Mouse (Mus musculus) liver, embryonic 16.5 days (tissue): ENCODE data around the gene Pde10a. TPM values are rescaled to one million over a fixed set of nuclear protein-coding genes. Genes with fewer than 3 reads are reported as not detected.

Source experiments
- ATAC-seq: fragments of 200-750 bp; cut with Nextera tagmentation; 2 replicates; pipeline ENCODE4 v1.8.0; 2017; ENCODE audit warnings: low read depth, mild to moderate bottlenecking, moderate number of reproducible peaks, moderate library complexity
- H3K27ac ChIP-seq: fragments of 300-500 bp; sonication (generic); 2 replicates; pipeline ENCODE4 v1.5.1; 2014; ENCODE audit warnings: mild to moderate bottlenecking, low read length
- H3K27me3 ChIP-seq: fragments of 300-500 bp; sonication (generic); 2 replicates; pipeline ENCODE4 v1.6.1; 2014; ENCODE audit warnings: low read depth, low read length, mixed read lengths; ENCODE audit not compliant: control insufficient read depth, insufficient read depth
- H3K36me3 ChIP-seq: fragments of 300-500 bp; sonication (generic); 2 replicates; pipeline ENCODE4 v1.6.1; 2014; ENCODE audit warnings: mild to moderate bottlenecking; ENCODE audit not compliant: control insufficient read depth, insufficient read depth
- H3K4me1 ChIP-seq: fragments of 300-500 bp; sonication (generic); 2 replicates; pipeline ENCODE4 v1.6.1; 2014; ENCODE audit warnings: low read depth, low read length, mixed read lengths; ENCODE audit not compliant: control insufficient read depth
- H3K4me2 ChIP-seq: fragments of 300-500 bp; sonication (generic); 2 replicates; pipeline ENCODE4 v1.6.1; 2014; ENCODE audit warnings: low read depth, low read length, mixed read lengths
- H3K4me3 ChIP-seq: fragments of 300-500 bp; sonication (generic); 2 replicates; pipeline ENCODE4 v1.5.1; 2014; ENCODE audit warnings: low read depth, mild to moderate bottlenecking, low read length
- H3K9ac ChIP-seq: fragments of 300-500 bp; sonication (generic); 2 replicates; pipeline ENCODE4 v1.6.1; 2014; ENCODE audit warnings: low read depth, low read length
- H3K9me3 ChIP-seq: fragments of 300-500 bp; sonication (generic); replicated peaks from 2 replicates; pipeline ENCODE4 v1.6.1; 2016; ENCODE audit warnings: low read length; ENCODE audit not compliant: control insufficient read depth
- WGBS: fragments of 180-500 bp; shearing (Covaris S2); extraction: QIAGEN DNeasy Blood & Tissue Kit; methylation state at CpG from one replicate; pipeline ENCODE4 v1.1.7; 2014; ENCODE audit not compliant: insufficient replicate concordance; 5-methylcytosine and 5-hydroxymethylcytosine counted together
- polyA plus RNA-seq: library from polyadenylated mRNA; unstranded; fragments of >200 nt; fragmentation: Nextera tagmentation; extraction: Ambion mirVana; gene quantifications from 2 replicates; pipeline ENCODE4 v1.2.1, GENCODE M21; 2015

Gene Pde10a
- polyA plus RNA-seq, 1 experiment from 2014 or later, result 0.89 TPM

DNA sequence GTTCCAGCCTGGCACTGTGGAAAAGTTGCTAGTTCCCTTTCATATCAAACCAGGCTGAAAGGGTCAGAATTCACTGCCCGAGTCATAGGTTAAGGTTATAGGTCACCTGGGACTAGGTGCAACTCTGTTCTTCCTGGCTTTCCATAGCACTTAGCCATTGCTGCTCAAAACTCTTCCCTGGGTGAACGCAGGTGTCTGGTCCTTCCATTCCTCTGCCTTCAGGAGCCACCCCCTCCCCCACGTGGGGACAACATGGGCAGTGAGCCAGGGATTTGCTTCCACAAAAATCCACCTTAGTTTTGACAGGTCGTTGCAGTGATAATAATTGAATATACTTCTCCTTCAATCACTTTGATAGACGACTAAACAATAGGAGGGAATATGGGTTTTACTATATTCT is 462.2 kb downstream of the Pde10a start:
- Histone ChIP-seq H3K4me1 (no peaks in the 10 kb centered on the region), H3K4me3 (no peak overlapping the region), H3K36me3 (no peaks in the 10 kb centered on the region), H3K27me3 (no peaks in the 10 kb centered on the region), H3K27ac (no peak overlapping the region), H3K9ac (no peak overlapping the region), H3K4me2 (no peak overlapping the region), H3K9me3 (no peaks in the 10 kb centered on the region)
- no peak for ATAC-seq
- 56% methylated on average over 5 of the region's 5 CpGs for WGBS

DNA sequence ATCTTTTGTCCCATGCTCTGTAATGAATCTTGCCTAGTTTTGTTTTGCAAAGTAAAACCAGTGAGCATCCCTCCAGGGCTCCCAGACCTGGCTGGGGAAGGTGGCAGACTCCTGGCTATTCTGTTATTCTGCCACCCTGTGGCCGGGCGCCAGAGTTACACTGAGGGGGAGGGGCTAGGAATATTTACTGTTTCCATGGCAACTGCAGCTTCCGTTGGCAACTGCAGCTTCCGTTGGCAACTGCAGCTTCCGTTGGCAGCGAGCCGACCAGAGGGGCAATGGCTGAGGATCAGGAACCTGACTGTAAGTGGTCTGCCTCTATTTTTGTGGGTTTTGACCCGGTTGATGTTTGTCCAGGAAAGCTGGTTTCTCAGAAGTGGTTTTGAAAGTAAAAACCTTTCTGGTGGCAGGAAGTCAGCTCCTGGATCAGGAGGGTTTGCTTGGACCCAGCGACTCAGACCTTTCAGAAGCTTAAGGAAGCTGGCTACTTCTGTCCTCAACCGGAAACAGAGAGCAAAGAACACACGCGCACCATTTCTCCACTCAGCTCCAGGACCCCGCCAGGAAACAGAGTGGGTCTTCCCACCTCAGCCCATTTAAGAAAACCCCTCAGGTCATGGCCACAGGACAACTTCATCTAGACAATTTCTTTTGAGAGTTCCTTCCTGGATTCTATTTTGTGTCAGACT is 463.1 kb downstream of the Pde10a start, which contains the start of gene 1700010I14Rik:
Gene 1700010I14Rik, plus strand, starts transcription at position 215 of the 689 bp plus-strand sequence.
- H3K4me1 ChIP-seq, result no peaks in the 10 kb centered on the region
- H3K4me2 ChIP-seq, result peak within 1 kb of the TSS; percentile 41
- H3K9ac ChIP-seq, result no peak within 1 kb of the TSS
- H3K9me3 ChIP-seq, result no peaks in the 10 kb centered on the region
- no peak within 1 kb of the TSS for H3K27ac ChIP-seq
- peak within 1 kb of the TSS; percentile 54 for H3K4me3 ChIP-seq
- 2% methylated on average over 13 of the region's 13 CpGs for WGBS
- peak; percentile 39; the same call in 1 of the 2 replicates for ATAC-seq
- H3K36me3 ChIP-seq, result no peaks in the 10 kb centered on the region
- H3K27me3 ChIP-seq, result no peaks in the 10 kb centered on the region

DNA sequence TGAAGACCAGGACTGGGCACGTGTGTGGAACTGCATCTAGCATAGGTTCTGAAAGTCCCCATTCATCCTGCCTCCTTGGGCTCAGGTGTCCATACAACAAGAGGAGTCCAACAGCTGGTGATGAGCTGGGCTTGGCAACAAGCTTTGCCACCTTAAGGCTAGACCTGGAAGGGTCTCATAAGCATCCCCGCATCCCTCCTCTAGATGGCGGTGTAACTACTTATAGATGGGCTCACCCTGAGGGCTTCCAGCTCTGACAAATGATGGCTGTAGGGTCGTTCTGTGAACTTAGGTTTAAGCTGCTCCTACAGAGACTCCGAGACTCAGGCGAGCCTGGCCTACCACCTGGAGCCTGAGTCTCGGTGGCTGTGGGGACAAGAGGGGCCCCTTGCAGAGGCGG is 466.0 kb downstream of the Pde10a start:
- ATAC-seq, result no peak
- WGBS, result 40% methylated on average over 8 of the region's 8 CpGs
- H3K9ac ChIP-seq, result no peak overlapping the region

DNA sequence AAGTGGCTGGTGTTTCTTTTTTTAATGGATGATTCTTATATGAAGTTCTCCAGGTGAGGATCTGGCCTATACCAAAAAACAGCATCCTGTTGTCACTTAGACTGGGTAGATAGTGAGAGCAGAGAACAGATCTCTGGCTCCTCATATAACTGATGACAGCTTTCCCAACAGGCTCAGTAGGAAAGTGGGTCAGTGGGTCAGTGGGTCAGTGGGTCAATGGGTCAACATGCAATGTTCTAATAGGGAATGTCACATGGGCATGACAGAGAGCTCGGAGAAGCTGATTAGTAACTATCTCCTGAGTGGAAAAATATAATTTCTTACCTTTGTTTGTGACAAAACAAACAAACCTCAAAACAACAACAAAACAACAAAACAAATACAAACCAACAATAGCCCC is 470.2 kb downstream of the Pde10a start:
- ATAC-seq, result 0 out of 2 replicates have a peak, but pooled peaks have one; percentile 27
- Histone ChIP-seq H3K27ac (no peak overlapping the region), H3K4me1 (no peaks in the 10 kb centered on the region), H3K27me3 (no peaks in the 10 kb centered on the region), H3K9ac (no peak overlapping the region), H3K9me3 (no peaks in the 10 kb centered on the region), H3K4me2 (no peak overlapping the region), H3K36me3 (no peaks in the 10 kb centered on the region), H3K4me3 (no peak overlapping the region)
- WGBS, result 63% methylated on average over 1 of the region's 1 CpGs

More for the DNA sequence above, 466.0 kb downstream of the Pde10a start:
- Histone ChIP-seq H3K9me3 (no peaks in the 10 kb centered on the region), H3K36me3 (no peaks in the 10 kb centered on the region), H3K4me1 (no peaks in the 10 kb centered on the region), H3K4me2 (no peak overlapping the region), H3K27ac (no peak overlapping the region), H3K27me3 (no peaks in the 10 kb centered on the region), H3K4me3 (no peak overlapping the region)

DNA sequence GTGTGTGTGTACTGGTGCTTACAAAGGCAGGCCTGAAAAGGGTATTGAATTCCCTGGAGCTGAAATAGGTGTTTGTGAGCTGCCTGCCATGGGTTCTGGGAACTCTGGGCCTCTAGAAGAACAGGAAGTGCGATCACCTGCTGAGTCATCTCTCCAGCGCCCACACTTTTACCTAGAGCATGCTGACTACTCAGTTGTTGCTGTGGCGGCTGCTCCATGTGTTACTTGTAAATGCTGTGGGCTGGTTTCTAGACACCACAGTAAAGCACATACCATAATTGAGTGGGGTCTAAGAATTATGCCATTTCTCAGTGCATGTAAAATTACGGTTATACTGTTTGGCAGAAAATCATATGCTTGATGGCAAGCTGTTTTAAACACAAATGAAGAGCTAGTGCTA is 477.3 kb downstream of the Pde10a start:
- no peaks in the 10 kb centered on the region for H3K4me1 ChIP-seq
- no peaks in the 10 kb centered on the region for H3K27me3 ChIP-seq
- ATAC-seq, result no peak
- H3K9ac ChIP-seq, result no peak overlapping the region
- no peak overlapping the region for H3K27ac ChIP-seq
- H3K36me3 ChIP-seq, result no peaks in the 10 kb centered on the region
- H3K4me3 ChIP-seq, result no peak overlapping the region
- no peak overlapping the region for H3K4me2 ChIP-seq
- no peaks in the 10 kb centered on the region for H3K9me3 ChIP-seq
- 37% methylated on average over 4 of the region's 4 CpGs for WGBS

DNA sequence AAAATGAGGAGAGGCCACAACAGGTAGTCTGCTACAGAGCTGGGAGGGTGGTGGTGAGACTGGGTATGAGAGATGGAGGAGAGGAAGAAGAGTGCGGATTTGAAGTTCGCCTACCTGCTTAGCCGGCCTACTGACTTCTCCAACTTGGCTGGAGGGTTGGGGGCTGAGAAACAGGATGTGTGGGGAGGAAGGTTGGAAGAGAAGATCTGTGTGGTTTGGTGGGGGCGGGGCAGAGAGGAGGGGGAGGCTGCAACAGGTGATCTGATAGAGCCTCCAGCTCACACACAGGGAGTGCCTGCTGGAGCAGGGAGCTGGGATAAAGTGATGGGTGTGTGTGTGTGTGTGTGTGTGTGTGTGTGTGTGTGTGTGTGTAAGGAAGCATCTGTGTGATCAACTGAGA is 479.3 kb downstream of the Pde10a start:
- no peaks in the 10 kb centered on the region for H3K27me3 ChIP-seq
- 63% methylated on average over 4 of the region's 4 CpGs for WGBS
- no peaks in the 10 kb centered on the region for H3K36me3 ChIP-seq
- no peak overlapping the region for H3K4me3 ChIP-seq
- no peak overlapping the region for H3K9ac ChIP-seq
- H3K27ac ChIP-seq, result no peak overlapping the region
- H3K4me1 ChIP-seq, result no peaks in the 10 kb centered on the region
- no peak overlapping the region for H3K4me2 ChIP-seq
- no peaks in the 10 kb centered on the region for H3K9me3 ChIP-seq
- ATAC-seq, result no peak

DNA sequence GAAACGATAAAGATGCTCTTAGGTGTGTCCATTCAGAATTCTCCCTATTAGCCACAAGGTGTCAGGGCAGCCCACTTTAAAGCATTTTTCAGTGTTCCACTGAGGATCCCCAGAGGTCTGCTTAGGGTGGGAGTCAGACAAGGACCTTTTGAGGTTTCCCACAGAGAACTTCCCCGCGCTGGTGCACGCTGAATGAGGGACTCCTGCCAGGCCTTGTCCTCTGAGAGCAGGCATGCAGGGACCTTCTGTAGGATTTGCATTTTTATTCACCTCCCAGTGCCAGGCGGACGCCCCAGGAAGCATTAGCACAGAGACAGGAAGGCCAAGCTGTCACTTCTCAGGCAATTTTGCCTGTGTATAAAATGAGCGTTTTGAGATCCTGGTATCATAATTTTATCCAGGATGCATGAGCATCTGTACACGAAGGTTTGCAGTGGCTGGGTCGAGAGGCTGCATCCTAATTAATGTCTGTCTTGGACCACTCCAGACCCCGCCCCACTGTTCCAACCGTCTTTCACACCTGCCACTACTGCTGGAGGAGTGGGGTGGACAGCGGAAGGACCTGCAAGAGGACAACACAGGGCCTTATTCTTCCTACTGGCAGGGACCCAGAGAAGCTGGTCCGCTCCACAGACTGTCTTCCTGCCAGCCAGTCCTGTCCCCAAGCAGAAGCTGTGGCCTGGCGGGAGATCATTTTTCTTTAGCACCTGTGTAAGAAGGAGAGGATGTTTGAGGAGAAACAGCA is 498.2 kb downstream of the Pde10a start:
- no peaks in the 10 kb centered on the region for H3K36me3 ChIP-seq
- H3K9ac ChIP-seq, result no peak overlapping the region
- no peaks in the 10 kb centered on the region for H3K27me3 ChIP-seq
- no peaks in the 10 kb centered on the region for H3K9me3 ChIP-seq
- 34% methylated on average over 14 of the region's 14 CpGs for WGBS
- H3K27ac ChIP-seq, result no peak overlapping the region
- H3K4me1 ChIP-seq, result no peaks in the 10 kb centered on the region
- no peak for ATAC-seq
- no peak overlapping the region for H3K4me3 ChIP-seq
- no peak overlapping the region for H3K4me2 ChIP-seq

DNA sequence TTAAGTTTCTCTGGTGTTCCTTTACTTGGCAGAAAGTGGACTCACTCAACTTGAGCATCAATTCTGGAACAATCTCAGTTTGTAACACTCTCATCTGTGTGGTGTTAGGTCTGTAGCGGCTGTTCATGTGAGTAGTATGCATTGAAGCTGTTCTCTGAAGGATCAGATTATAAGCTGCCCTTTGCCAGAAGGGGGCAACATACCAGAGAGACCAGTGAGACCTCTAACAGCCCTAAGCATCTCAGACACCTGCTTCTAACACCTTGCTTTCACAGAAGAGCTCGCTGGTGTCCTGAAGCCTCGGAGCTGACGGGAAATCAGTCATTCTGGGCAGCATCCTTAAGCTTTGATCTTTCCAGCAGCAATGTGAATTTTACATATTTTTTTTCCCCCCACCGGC is 505.0 kb downstream of the Pde10a start:
- Histone ChIP-seq H3K4me3 (no peak overlapping the region), H3K4me1 (no peaks in the 10 kb centered on the region), H3K9me3 (no peaks in the 10 kb centered on the region), H3K9ac (no peak overlapping the region), H3K27me3 (no peaks in the 10 kb centered on the region), H3K4me2 (no peak overlapping the region), H3K27ac (no peak overlapping the region), H3K36me3 (no peaks in the 10 kb centered on the region)
- 48% methylated on average over 5 of the region's 5 CpGs for WGBS
- no peak for ATAC-seq
